Mouse (Mus musculus): Measurements from ENCODE around the gene Nmu.

The Nmu gene

GRCm38 (mm10) chr5:76363453-76364104 is at the start of gene Nmu:
Gene Nmu (minus strand): TSS chr5:76363788.
- no peak for DNase-seq

- DNase-seq, result no peak
These were observed 48.1 kb upstream of the Nmu start for GRCm38 (mm10) chr5:76411697-76412096.

GRCm38 (mm10) chr5:76394382-76394781 is 30.8 kb upstream of the Nmu start:
- DNase-seq, result no peak

GRCm38 (mm10) chr5:76389041-76389795 is 25.6 kb upstream of the Nmu start:
- no peak for DNase-seq

GRCm38 (mm10) chr5:76388474-76388873 is 24.9 kb upstream of the Nmu start:
- DNase-seq, result no peak

GRCm38 (mm10) chr5:76383673-76384072 is 20.1 kb upstream of the Nmu start:
- no peak for DNase-seq

GRCm38 (mm10) chr5:76381836-76382235 is 18.2 kb upstream of the Nmu start:
- DNase-seq, result no peak

GRCm38 (mm10) chr5:76379216-76379615 is 15.6 kb upstream of the Nmu start:
- DNase-seq, result no peak

GRCm38 (mm10) chr5:76369215-76369840 is 5.7 kb upstream of the Nmu start:
- DNase-seq, result no peak

GRCm38 (mm10) chr5:76365406-76365805 is 1.8 kb upstream of the Nmu start:
- DNase-seq, result peak; percentile 3 to 44

GRCm38 (mm10) chr5:76360786-76361185 is 2.8 kb downstream of the Nmu start:
- no peak for DNase-seq

- no peak for DNase-seq
These were observed 3.5 kb downstream of the Nmu start for GRCm38 (mm10) chr5:76360057-76360456.

GRCm38 (mm10) chr5:76351953-76352611 is 11.5 kb downstream of the Nmu start:
- DNase-seq, result no peak

GRCm38 (mm10) chr5:76351537-76351936 is 12.1 kb downstream of the Nmu start:
- DNase-seq, result no peak

GRCm38 (mm10) chr5:76346137-76346536 is 17.5 kb downstream of the Nmu start:
- DNase-seq, result no peak

- no peak for DNase-seq
These were observed 22.7 kb downstream of the Nmu start for GRCm38 (mm10) chr5:76340931-76341330.

- no peak for DNase-seq
These were observed 26.5 kb downstream of the Nmu start for GRCm38 (mm10) chr5:76337100-76337499.

- DNase-seq, result no peak
These were observed 29.8 kb downstream of the Nmu start for GRCm38 (mm10) chr5:76333833-76334232.

- DNase-seq, result no peak
These were observed 32.6 kb downstream of the Nmu start, which contains the start of gene Pdcl2 for GRCm38 (mm10) chr5:76330953-76331352. Gene Pdcl2 (minus strand): TSS chr5:76331156.

GRCm38 (mm10) chr5:76327296-76327695 is 36.3 kb downstream of the Nmu start:
- DNase-seq, result no peak

- no peak for DNase-seq
These were observed 38.5 kb downstream of the Nmu start for GRCm38 (mm10) chr5:76325113-76325512.

- DNase-seq, result peak; percentile 51 to 67
These were observed 42.1 kb downstream of the Nmu start for GRCm38 (mm10) chr5:76321249-76322196.
